Mouse (Mus musculus) brain, embryonic 14.5 days (tissue): ENCODE data around the gene Iqsec3. TPM values are rescaled to one million over a fixed set of nuclear protein-coding genes. Genes with fewer than 3 reads are reported as not detected.

Experiments used
- DNase-seq: peaks from one replicate; pipeline ENCODE4 v3.0.0-alpha.2; 2011; ENCODE audit warnings: low read depth
- CTCF ChIP-seq: fragments of 200-500 bp; IDR thresholded peaks from 2 replicates; pipeline ENCODE4 v1.5.1; 2012; ENCODE audit warnings: inconsistent platforms, mild to moderate bottlenecking, moderate library complexity, borderline replicate concordance; ENCODE audit not compliant: insufficient read depth, insufficient read length; ENCODE audit errors: extremely low read depth
- POLR2A ChIP-seq: fragments of 200-500 bp; IDR thresholded peaks from 2 replicates; pipeline ENCODE4 v1.6.1; 2012; ENCODE audit warnings: mild to moderate bottlenecking, inconsistent platforms, borderline replicate concordance; ENCODE audit not compliant: poor library complexity, insufficient read depth, insufficient read length, severe bottlenecking; ENCODE audit errors: extremely low read depth
- polyA plus RNA-seq: library from polyadenylated mRNA; depleted of rRNA; stranded (reverse); fragments of >200 nt; gene quantifications from 2 replicates; pipeline ENCODE4 v1.2.3, GENCODE M21; 2012

The Iqsec3 gene
- polyA plus RNA-seq, 1 experiment = 31.5 TPM

DNA sequence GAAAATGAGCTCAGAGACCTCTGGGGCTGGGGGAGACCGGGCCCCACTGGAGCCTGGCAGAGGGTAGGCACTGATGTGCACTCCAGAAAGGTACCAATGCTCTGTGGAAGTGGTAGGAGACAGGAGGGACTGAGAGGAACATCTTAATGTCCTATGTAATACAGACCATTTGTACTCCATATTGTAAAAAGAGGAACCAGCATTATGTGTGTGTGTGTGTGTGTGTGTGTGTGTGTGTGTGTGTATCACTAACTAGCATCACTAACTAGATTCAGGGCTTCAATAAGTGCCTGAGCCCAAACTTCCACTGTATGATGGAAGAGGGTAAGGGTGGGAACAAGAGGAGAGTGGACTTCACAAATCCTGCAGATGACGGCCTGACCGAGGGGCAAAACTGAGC is 88.1 kb downstream of the Iqsec3 start:
- no peak for DNase-seq
- no peak for TF ChIP-seq POLR2A
- TF ChIP-seq CTCF = no peak

DNA sequence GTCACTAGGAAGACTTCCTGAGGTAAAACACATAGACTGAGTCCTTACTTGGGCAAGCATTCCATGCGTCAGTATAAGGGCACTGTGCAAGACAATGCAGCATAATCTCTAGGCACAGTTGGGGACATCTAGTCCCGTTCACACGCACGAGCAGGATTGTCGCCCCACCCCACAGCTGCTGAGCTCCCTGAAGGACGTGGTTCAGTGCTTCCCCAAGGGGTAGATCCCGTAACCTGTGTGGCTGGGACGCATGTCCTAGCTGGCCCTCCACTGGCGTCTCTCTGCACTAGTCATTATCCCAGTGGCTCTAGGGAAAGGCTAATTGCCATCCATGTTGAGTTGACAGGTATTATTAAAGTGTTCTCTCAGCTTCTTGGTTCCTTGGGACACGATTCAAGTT is 91.4 kb downstream of the Iqsec3 start:
- DNase-seq = no peak
- TF ChIP-seq CTCF (no peak), POLR2A (no peak)

DNA sequence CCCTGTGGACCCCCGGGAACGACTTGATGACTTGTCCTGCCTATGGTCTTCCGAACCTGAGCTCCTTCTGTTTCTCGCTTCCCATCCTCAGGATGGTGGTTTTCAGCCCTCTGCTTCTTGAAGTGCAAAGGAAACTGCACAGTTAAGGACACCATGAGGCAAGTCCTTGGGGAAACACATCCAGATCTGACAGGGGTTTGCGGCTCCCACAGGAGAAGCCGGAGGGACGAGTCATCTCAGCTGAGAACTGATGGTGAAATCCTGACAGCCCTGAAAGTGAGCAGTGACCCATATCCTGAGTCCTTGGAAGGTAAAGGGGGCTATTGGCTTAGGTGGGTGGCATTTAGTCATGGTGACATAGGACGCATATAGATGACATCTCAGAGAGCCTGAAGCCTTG is 92.9 kb downstream of the Iqsec3 start:
- DNase-seq = no peak
- TF ChIP-seq CTCF (no peak), POLR2A (no peak)

GRCm38 (mm10) chr6:121378256-121378655 is 95.2 kb downstream of the Iqsec3 start:
- DNase-seq = no peak
- no peak for TF ChIP-seq POLR2A
- TF ChIP-seq CTCF = no peak

DNA sequence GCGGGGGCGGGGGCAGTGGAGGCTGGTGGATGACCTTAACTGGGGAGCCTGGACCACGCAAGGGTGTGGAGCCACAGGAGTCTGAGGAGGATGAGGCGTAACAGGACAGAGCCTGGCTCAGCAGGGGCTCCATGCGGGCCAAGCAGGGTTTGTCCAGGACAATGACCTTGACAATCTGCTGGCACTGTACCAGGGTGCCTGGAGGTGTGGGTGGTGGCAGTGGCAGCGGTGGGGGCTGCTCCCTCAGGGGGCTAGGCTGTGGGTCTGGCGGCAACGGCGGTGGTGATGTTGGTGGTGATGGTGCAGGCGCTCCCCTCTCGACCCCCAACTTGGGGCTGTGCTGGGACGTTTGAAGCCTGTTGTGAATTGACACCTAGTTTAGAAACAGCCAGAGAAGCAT is 97.3 kb downstream of the Iqsec3 start:
- no peak for DNase-seq

GRCm38 (mm10) chr6:121371197-121371980 is 102.1 kb downstream of the Iqsec3 start:
- no peak for TF ChIP-seq POLR2A
- no peak for TF ChIP-seq CTCF
- DNase-seq = no peak

More for the DNA sequence above, 97.3 kb downstream of the Iqsec3 start:
- no peak for TF ChIP-seq POLR2A
- TF ChIP-seq CTCF = no peak

DNA sequence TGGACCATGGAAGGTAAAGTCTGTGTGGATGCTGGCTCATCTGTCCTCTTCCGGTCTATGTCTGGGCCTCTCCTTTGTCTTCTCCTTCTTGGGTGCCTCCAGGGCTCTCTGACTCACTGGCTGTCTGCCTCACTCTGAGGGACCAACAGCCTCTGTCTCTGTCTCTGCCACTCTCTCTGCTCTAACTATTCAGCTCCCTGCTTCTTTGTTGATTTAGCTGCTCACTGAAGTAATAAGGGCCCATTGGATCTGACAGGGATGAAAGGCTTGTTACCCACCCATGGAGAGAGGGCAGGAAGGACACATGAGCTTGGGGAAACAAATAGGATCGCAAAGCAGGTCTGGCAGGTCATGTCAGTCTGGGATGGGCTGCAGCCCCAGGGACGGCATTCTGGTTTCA is 106.4 kb downstream of the Iqsec3 start:
- DNase-seq = no peak
- TF ChIP-seq CTCF (no peak), POLR2A (no peak)

DNA sequence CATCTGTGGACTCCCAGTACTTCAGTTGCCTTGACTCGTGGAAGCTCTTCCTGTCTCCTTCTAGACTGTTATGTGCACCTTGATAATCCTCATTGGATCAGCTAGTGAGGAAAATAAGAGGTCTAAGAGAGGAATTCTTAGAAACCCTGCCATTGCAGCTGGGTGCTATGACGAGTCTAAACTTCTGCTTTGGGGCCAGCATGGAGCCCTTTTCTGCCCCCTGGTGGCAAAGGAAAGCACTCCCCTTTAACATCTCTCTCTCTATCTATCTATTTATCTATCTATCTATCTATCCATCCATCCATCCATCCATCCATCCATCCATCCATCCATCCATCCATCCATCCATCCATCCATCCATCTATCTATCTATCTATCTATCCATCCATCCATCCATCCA is 106.9 kb downstream of the Iqsec3 start:
- peak; percentile 55; the same call in 1 of the 2 replicates for TF ChIP-seq CTCF
- peak; percentile 29 for DNase-seq

- no peak for TF ChIP-seq POLR2A
- TF ChIP-seq CTCF = no peak
- DNase-seq = peak; percentile 35
These were observed 109.5 kb downstream of the Iqsec3 start for GRCm38 (mm10) chr6:121363956-121364355.

GRCm38 (mm10) chr6:121363061-121363460 is 110.4 kb downstream of the Iqsec3 start:
- TF ChIP-seq CTCF = no peak
- no peak for TF ChIP-seq POLR2A
- no peak for DNase-seq

DNA sequence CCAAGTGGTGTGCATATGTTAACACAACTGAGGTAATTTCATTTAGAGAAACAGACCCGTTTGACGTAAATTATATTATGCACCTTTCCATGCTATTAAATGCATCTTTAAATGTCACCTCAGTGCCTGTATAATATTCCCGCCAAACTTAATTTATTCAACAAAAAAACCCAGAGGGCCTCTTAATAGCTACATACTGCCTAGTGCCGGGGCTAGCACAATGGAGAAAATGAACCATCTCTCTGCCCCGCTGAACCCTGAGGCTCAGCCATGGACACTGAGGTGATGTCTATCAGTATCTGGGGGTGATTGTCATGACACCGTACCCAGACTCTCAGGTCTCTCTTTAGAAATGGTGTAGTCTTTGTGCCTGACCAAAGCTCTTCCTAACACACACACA is 116.2 kb downstream of the Iqsec3 start:
- DNase-seq = no peak
- TF ChIP-seq POLR2A (no peak), CTCF (no peak)

GRCm38 (mm10) chr6:121356041-121356440 is 117.4 kb downstream of the Iqsec3 start:
- TF ChIP-seq POLR2A = no peak
- no peak for TF ChIP-seq CTCF
- no peak for DNase-seq

GRCm38 (mm10) chr6:121352276-121352675 is 121.2 kb downstream of the Iqsec3 start:
- no peak for DNase-seq
- TF ChIP-seq POLR2A (no peak), CTCF (no peak)

DNA sequence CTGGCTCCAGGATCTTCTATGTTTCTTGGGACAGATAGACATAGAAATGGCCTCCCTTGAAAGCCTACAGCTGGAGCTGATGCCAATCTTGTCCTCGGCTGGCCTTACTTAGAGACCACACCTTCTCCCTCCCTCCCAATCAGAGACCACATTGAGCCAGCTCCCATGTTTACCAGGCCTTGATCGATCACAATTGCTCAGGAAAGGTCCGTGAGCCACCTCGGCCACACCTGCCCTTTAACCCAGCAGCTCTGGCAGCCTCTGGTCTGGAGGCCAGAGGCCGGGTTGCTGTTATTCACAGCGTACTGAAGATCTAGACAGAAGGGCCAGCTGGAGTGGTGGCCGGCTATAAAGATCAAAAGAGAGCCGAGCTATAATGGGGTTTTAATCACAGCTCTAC is 127.0 kb downstream of the Iqsec3 start:
- no peak for DNase-seq
- TF ChIP-seq POLR2A (no peak), CTCF (no peak)

DNA sequence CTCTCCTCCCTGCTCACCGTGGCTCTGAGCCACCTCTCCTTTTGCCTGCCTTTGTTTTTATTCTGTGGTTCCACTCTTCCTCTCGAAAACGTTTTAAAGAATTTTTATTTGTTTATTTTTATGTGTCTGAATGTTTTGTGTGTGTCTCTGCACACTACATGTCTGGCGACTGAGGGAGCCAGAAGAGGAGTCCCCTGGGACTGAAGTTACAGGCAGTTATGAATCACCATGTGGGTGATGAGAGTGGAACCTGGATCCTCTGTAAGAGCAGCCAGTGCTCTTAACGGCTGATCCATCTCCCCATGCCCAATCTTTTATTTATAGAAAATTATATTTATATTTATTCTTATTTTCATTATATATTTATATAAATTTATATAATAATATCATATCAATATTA is 129.1 kb downstream of the Iqsec3 start:
- no peak for DNase-seq
- TF ChIP-seq CTCF (no peak), POLR2A (no peak)

- no peak for DNase-seq
- TF ChIP-seq POLR2A (no peak), CTCF (no peak)
These were observed 129.7 kb downstream of the Iqsec3 start for GRCm38 (mm10) chr6:121343771-121344123.
